Mouse (Mus musculus): Measurements from ENCODE around the gene Zfp629.
"Not testable (repeated sequence)": the region's sequence is repeated elsewhere in the genome, so short reads cannot be mapped to it uniquely, and the experiment has no call there.

The Zfp629 gene

GRCm38 (mm10) chr7:127614891-127615843 lies at the start of gene Zfp629:
Gene Zfp629, minus strand, starts transcription at chr7:127615797.
- peak; percentile 92 for DNase-seq (ENCODE audit: low spot score)

DNA sequence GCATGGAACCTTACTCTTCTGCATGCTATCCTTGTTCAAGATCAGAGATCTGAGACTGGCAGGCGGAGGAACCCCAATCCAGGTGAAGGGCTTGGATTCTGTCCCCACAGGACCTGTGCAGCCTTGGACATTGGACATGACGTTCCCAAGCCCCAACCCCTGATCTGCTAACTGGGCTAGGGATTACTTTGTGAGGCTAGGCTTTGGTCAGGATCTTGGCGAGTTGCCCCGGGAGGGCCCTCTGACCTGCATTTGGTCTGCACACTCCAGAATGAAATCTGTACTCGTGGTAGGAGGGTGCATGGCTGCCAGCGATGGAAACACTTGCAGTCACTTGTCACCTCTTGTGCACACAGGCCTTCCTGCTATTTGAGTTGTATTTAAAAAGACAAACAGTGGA lies 47.3 kb upstream of the Zfp629 start:
- DNase-seq (ENCODE audit: low spot score): no peak

GRCm38 (mm10) chr7:127661833-127662232 lies 46.2 kb upstream of the Zfp629 start:
- DNase-seq (ENCODE audit: low spot score): no peak

GRCm38 (mm10) chr7:127660882-127661281 lies 45.3 kb upstream of the Zfp629 start:
- DNase-seq (ENCODE audit: low spot score): no peak

GRCm38 (mm10) chr7:127656946-127657345 lies 41.3 kb upstream of the Zfp629 start:
- DNase-seq (ENCODE audit: low spot score): peak; percentile 69

DNA sequence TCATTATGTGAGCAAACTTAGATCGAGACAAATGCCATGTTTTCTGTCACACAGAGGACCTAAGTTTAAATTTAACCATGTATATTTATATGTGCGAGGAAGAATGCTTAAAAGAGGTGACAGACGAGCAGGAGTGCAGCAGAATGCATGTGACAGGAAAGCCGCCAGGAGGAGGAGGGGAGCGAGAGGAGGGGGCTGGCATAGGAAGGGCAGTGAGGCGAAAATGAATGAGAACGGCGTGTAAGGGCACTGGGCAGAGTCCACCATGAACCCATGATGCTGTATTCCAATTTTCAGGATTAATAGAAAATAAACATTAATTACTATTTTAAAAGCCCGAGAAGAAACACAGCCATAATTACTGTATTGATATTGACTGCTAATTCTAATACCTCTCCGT lies 38.7 kb upstream of the Zfp629 start:
- DNase-seq (ENCODE audit: low spot score): no peak

- no peak for DNase-seq (ENCODE audit: low spot score)
Observed at GRCm38 (mm10) chr7:127652050-127652449, 36.5 kb upstream of the Zfp629 start.

DNA sequence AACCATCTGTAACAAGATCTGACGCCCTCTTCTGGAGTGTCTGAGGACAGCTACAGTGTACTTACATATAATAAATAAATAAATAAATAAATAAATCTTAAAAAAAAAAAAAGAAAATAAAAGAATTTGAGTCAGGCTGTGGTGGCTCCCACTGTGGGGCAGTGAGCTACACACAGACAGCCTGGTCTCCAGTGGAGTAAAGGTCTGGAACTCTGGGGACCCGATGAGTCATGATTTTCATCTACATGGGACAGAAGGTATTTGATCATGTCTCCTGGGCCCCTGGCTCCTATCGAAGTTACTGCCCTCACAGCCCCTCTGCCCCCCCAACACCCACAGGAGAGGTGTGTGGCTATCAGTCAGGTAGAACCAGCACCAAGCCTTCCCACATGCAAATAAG lies 36.0 kb upstream of the Zfp629 start:
- DNase-seq (ENCODE audit: low spot score): no peak

- DNase-seq (ENCODE audit: low spot score): no peak
Observed at GRCm38 (mm10) chr7:127649206-127649605, 33.6 kb upstream of the Zfp629 start.

DNA sequence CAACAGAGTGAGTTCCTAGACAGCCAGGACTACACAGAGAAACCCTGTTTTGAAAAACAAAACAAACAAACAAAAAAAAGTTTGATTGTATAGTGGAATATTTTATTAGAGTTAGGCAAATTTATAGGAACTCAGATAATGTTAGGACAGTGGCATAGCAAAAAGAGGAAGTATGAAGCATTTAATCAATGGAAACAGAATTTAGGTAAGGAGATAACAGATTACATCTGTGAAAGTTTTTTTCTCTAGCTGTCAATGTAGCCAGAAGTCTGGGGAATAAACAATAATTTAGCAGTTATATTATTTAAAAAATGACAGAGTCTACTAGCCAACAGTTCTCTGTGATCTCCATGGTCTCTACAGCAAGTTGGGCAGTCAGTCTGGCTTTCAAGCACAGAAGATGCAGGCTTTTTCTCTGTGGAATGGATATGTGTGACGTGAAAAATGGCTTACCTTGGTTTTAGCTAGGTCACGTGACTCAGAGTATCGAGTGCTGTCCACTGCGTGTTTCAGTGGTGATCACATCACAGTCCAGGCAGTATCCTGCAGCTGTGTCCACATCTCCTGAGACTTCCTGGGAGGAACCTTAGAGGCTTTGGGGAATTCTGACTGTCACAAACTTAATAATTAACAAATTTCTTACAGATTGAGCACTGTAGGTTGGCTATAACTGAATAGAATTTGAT lies 33.1 kb upstream of the Zfp629 start:
- DNase-seq (ENCODE audit: low spot score): no peak

DNA sequence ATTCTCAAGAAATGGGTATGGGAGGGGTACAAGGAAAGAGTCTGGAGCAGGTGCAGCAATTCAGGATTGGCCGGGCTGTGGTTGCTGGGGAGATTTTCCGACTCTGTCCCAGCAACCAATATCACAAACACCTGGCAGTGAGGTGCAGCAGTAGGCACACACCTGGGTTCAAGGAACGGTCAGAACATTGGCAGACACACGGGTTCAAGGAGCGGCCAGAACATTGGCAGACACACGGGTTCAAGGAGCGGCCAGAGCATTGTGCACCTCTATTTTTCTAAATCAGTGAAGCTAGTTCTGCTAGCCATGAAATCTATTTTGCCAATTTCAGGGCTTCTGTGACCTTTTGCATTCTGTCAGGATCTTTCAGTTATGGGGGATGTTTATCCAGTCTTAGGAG lies 32.0 kb upstream of the Zfp629 start:
- DNase-seq (ENCODE audit: low spot score): not testable (repeated sequence)

DNA sequence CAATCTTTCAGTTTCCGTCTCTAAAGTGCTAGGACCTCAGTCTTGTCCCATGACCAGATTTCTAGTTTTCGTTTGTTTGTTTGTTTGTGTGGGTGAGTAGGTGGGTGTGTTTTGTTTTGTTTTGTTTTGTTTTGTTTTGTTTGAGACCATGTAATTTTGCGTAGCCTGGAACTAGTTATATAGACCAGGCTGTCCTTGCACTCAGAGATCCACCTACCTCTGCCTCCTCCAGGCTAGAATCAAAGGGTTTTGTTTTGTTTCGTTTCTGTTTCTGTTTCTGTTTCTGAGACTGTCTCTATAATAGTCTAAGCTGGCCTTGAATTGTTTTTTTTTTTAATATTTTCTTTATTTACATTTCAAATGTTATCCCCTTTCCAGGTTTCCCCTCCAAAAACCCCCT lies 30.8 kb upstream of the Zfp629 start:
- no peak for DNase-seq (ENCODE audit: low spot score)

DNA sequence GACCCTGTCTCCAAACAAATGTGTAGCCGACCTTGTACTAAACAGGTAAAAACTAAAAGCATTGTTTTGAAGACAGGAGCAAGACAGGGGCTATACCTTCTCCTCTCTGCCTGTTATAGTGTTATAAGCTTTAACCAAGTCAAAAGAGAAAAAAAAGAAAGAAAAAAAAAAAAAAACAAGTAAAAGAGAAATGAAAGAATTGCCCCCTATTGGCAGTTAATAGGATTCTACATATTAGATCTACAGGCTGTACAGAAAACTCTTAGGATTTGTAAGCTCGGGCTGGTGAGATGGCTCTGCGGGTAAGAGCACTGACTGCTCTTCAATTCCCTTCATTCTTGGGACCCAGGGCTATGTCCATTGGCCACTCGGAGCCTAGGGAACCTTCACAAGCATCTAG lies 26.7 kb upstream of the Zfp629 start:
- no peak for DNase-seq (ENCODE audit: low spot score)

- DNase-seq (ENCODE audit: low spot score): no peak
Observed at GRCm38 (mm10) chr7:127641260-127641659, 25.7 kb upstream of the Zfp629 start.

DNA sequence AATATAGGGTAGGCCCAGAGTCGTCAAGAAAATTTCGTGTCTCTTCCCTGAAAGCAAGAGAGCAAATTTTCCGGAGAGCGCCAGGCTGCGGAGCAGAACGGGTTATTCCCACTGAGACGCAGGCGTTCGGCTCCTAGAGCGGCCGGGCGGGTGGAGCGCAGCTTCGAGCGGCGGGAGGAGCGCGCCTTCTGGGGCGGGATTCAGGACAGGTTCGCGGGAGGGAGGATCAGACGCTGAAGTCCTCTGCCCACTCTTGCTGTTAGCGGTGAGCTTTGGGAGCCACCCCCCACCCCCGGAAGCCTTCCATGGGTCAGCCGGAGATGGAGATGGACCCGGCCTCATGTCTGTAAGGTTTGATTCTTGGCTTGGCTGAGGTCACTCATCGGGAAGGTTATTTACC lies 21.4 kb upstream of the Zfp629 start:
- peak; percentile 82 for DNase-seq (ENCODE audit: low spot score)

DNA sequence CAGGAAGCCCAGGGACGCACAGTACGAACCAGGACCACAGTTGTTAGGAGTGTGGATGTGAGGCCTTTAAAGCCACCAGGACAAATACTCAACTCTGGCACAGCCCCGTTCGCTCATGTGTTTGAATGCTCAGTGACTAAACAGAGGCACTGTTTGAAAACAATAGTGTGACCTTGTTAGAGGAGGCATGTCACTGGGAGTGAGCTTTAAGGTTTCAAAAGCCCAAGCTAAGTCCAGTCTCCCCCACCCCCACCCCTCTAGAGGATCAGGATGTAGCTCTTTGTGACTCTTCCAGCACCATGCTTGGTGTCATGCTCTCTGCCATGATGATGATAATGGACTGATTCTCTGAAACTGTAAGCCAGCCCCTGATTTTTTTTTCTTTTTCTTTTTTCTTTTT lies 15.8 kb upstream of the Zfp629 start:
- no peak for DNase-seq (ENCODE audit: low spot score)

GRCm38 (mm10) chr7:127628646-127629045 lies 13.0 kb upstream of the Zfp629 start:
- no peak for DNase-seq (ENCODE audit: low spot score)

- no peak for DNase-seq (ENCODE audit: low spot score)
Observed at GRCm38 (mm10) chr7:127626471-127626870, 10.9 kb upstream of the Zfp629 start.

DNA sequence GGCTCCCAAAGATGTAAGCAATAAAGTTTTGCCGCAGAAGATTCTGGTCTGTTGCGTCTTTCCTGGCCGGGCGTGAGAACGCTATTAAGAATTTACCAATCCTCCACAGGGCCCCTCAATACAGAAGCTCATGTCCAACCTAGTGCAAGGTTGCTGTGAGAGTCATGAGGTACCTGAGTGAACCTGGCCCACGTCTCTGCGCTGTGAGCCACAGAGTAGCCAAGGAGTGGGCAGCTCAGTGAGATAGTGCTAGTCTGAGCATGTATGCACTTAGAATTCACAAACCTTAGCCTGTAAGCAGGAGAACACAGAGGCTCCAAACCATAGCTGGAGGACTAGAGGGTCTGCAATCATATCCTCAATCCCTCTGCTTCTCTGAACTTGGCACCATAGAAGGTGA lies 10.4 kb upstream of the Zfp629 start:
- no peak for DNase-seq (ENCODE audit: low spot score)

GRCm38 (mm10) chr7:127618402-127618801 lies 2.8 kb upstream of the Zfp629 start:
- DNase-seq (ENCODE audit: low spot score): not testable (repeated sequence)

DNA sequence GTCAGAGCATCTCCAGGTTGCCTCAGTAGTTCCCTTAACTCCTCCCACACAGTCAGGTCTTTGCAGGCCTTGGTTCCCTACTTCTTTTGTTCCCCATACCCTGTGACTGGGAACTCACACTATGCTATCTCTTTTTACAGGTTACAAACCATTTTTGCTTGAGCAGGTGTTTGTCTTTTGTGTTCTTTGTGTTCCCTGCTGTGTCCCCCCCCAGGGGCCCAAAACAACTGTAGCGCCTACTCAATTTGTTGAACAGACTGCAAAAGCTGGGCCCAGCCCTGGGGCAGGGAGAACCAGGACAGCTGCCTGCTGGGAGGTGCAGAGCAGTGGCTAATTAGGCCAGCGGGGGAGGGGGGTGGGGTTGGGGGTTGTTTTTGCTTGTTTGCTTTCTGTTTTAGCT lies 2.4 kb upstream of the Zfp629 start:
- peak; percentile 22 for DNase-seq (ENCODE audit: low spot score)

- no peak for DNase-seq (ENCODE audit: low spot score)
Observed at GRCm38 (mm10) chr7:127616881-127617280, 1.3 kb upstream of the Zfp629 start.

- DNase-seq (ENCODE audit: low spot score): no peak
Observed at GRCm38 (mm10) chr7:127616336-127616735, 739 bp upstream of the Zfp629 start.
